Mouse (Mus musculus) mouse embryonic stem cell (cell line): ENCODE results near the gene E130116L18Rik.
"Not testable (repeated sequence)": the region's sequence is repeated elsewhere in the genome, so short reads cannot be mapped to it uniquely, and the experiment has no call there.

ENCODE experiments used
- in situ Hi-C, 2 experiments: fragments of 300-500 bp; cut with MboI; formaldehyde crosslinking; loops; 1 replicate in 1 of 2; 3 replicates in 1 of 2; pipeline ENCODE4 v1.14.3; 2019 to 2020; ENCODE audit warnings: low sequenced_read_pairs in 2 of 2, low pct_unique_long_range_greater_than_20kb in 1 of 2, mixed read lengths in 1 of 2; ENCODE audit not compliant: unreplicated experiment in 1 of 2

E130116L18Rik gene

DNA sequence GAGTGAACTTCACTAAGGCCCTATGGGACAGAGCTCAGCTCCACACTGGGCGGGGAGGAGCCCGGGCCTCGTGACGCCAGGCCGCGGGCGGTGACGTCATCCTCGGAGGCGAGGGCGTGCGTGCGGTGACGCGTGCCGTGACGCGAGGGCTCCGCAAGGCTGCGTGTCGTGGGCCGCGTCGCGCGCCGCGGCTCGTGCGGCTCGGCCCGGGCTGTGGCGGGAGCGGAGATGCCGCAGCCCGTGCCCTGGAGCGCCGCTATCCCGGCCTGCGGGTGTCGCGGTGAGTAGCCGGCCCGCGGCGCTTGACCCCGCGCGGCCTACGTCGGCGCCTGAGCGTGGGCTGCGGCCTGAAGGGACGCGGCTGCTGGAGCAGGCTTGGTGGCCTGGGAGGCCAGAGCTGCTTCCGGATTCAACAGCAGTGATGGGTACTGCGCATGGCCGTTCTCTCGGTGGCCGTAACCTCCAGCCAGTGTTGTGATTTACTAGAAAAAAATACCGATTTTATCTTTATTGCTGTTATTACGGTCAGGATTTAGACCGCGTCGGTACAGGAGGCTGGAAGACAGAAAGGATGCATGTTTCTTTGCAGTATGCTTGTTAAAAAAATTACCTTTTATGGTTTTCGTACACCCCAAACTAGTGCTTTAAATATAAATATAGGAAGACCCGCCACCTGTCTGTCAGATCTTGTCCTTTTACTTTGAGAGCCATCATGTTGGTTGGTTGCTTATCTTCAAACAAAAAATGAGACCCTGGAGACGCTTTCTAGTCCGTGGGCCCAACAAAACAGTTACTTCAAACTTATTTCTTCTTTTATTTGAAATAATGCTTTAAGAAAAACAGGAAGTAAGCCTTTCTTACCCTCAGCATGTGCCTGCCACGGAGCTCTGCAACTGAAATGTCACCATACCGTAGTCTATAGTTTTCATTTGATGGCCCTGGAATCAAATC is at the start of gene E130116L18Rik:
TSS of gene E130116L18Rik (minus strand) at position 402 of the 951 bp plus-strand sequence.
- in situ Hi-C loops: no loop called here

DNA sequence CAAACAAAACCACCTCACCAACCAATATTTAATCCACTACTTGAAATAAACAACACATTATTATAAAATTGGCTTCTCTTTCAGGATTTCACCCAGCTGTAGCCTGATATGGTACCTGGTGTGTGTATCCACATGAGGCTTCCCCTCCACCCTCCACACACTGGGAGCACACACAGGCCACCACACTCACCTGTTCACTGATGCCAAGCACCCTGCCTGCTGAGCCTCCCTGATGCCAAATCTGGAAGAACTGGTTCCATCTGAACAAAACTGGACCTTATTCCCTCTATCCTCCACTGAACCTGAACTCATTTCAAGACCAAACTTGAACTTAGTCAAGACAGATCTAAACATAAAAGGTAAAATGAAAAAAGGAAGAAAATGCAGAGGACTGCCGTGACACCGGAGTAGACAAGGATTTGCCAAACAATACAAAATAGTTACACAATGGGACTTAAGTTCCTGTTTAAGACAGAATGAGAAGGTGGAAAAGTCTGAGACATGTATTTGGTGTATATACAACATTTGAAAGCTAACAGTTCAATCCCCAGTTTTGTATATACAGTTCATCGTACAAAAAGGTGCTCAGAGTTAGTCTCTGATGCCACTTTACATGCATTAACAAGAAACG is 45.4 kb upstream of the E130116L18Rik start:
- in situ Hi-C loops: no loop called here

DNA sequence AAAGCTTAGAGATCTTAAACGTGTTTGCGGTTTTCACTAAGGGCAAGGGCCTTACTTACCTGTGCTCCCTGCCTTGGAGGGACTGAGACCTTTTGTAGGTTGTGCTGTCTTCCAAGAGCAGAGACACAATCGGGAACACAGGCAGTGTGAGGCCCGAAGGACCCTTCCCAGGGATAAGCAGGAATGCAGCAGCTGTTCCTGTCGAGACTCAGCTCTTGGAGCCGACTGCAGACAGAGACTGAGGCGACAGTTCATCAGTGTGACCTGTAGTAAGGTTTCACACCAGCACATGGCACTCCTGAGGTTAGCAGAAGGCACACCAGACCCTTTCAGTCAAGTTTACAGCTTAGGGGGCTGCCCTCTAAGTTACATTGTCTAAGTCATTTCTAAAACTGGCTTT is 39.3 kb upstream of the E130116L18Rik start:
- in situ Hi-C loops: no loop called here

DNA sequence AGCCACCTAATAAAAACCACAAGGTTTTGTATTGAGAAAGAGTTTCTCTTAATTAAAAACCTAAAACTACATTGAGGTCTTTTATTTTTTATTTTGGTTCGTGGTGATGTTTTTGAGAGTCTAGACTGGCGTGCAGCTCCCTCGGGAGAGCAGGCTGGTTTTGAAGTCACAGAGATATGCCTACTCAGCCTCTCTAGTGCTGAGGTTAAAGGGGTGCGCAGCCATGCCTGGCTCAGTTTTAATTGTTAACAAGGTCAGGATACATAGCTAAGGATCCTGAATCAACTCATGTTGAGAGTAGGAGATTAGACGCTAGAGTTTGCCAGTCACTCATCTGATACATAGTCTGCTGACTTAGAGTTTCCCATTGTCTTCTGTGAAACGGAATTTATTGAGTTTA is 38.5 kb upstream of the E130116L18Rik start:
- in situ Hi-C loops: no loop called here

DNA sequence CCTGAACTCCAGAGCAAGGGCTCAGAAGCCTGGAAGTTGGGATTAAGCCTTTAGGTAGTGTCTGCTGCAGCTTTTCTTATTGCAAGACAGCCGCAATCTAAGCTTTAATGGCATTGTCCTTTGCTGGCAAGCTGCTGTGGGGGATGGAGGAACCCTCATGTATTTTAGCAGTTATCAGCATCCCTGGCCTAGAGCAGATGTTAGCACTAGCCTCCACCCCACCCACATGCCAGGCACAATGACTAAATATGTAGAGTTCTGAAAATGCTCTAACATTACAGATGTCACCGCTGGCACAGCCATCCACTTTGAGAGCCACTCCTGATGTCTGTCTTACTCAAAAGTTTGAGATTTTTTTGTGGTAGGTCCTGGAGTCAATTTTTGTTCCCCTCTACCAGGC is 33.7 kb upstream of the E130116L18Rik start:
- in situ Hi-C loops: no loop called here

DNA sequence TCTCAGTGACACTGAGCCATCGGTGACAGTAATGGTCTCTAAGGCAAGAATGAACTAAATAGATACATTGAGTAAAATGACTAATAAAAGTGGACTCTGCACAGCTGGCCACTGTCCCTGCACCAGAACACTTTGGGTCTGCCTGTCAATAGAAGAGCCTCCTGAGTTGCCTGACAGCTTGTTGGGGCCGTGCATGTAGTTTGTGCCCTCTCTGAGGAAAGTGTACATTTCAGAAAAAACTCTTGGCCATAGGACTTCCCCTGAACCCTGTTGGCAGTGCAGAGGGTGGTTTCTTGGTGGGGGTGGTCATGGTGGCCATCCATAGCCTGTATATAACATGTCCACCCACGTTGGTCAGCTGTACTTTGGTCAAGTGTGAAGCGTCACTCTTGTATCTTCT is 31.5 kb upstream of the E130116L18Rik start:
- in situ Hi-C loops: no loop called here

DNA sequence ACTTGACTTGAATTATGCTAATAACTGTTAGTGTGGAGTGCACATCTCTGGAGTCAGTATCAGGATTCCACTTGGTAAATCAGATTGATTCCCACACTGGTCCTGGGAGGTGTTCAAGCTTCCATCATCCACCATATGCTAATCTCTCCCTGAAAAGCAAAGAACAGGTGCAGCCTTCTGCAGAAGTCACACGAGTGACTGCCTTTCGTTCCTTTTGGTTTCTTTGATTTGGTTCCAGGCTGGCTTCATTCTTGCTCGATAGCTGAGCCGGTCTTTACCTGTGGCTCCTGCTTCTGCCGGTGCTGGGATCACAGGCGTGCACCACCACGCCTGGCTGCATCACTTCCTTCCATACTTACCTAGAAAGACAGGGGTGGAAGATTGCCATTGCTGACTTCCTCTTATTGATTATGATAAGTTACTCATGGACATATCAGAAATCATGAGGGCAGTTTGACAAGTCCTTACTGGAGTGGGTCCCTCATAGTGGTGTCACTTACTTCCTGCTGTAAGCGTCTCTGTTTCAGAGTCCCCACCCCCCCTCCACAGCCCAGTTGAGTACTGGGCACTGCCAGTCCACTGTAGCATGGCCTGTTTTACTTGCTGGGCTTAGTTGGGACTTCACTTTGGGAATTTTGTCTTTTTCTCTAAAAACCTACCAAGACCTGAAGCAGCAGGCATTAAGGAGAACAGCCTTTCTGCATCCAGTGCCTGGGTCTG is 30.0 kb upstream of the E130116L18Rik start:
- in situ Hi-C loops: no loop called here

DNA sequence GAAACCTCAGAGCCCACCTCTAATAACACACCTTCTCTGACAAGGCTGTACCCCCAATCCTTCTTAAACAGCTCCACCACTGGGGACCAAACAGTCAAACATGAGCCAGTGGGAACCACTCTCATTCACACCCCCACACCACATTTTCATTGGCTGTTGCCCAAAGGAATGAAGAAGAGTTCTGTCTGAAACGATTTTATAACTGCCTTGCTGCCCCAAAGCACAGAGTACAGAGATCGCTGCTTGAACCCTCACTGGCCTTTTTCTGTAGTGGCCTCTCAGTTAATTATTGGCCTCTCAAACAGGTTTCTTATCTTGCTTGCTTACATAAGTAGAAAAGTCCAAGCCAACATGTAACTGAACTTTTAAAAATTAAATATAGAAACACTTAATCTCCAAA is 29.5 kb upstream of the E130116L18Rik start:
- in situ Hi-C loops: no loop called here

DNA sequence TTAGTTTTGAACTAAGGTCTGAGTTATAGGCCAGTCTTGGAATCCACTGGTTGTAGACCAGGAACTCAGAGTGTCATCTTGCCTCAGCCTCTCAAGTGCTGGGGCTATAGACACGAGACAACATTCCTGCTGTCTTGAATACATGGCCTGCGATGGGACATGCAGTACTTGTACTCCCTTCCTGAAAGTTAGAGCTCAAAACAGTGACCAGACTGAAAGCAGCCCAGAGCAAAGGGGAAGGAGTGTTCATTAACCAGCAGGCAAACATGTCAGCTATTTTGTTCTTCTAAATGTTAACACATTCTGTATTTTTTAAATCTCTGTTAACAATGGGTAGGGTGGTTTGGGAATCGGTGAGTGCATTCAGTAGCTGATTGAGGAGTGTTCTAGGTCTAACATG is 24.1 kb upstream of the E130116L18Rik start:
- in situ Hi-C loops: no loop called here

DNA sequence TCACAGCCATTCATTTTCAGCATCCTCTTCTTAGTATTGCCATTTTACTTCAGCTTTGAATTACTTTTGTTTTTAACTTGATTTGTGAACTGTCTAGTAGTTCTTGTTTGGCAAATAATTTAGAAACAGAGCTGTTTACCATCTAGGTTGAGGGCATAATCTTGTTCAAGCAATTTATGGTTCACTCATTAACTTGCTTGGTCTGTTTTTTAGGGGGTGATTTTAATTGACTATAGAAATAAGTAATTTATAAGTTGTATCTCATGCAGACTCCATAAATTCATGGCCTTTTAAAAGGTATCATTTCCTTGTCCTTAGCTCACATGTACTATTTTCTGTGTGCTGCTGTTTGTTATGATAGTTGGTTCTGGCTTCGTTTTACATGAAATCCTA is 23.5 kb upstream of the E130116L18Rik start:
- in situ Hi-C loops: no loop called here

DNA sequence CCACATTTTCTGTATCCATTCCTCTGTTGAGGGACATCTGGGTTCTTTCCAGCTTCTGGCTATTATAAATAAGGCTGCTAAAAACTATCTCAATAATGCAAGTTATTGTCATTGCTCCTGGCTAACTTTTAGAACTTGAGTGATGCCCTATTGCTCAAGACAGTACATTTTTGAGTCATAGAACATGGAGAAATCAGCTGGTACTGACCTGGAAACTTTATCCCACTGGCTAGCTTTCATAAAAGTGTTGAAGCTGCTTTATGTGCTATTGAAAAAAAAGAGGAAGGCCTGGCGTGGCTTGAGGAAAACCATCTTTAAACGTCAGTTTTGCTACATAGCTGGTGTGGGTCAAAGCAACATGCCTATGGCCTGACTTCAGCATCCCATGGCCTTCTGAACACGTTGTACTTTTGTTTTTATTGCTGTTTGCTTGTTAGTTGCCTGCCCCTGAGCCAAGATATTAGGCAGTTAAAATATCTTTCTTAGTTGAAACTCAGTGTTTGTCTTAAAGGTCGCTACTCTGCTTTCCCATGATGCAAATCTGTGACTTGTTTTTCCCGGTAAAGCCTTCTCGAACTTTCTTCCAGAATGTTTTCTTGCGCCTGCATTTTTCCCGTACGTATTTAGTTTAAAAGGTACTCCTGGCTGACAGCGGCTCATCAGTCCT is 23.0 kb upstream of the E130116L18Rik start:
- in situ Hi-C loops: no loop called here

DNA sequence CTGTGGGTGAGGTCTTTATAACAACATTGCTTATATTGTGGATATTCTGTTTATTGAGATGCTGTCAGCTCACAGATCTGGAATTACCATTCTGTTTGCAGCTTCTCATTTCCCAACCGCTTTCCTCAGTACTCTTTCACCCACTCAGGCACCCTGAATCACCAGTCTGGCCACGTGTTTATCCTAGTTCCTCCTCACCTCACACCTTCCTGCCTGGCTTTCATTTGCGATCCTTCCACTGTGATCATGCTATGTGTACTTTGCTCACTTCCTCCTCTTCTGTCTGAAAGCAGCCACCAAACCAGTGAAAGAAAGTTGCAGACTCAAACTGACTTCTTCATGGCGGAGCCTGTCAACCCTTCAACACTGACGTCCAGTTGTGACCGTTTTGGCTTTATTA is 20.1 kb upstream of the E130116L18Rik start:
- in situ Hi-C loops: no loop called here

DNA sequence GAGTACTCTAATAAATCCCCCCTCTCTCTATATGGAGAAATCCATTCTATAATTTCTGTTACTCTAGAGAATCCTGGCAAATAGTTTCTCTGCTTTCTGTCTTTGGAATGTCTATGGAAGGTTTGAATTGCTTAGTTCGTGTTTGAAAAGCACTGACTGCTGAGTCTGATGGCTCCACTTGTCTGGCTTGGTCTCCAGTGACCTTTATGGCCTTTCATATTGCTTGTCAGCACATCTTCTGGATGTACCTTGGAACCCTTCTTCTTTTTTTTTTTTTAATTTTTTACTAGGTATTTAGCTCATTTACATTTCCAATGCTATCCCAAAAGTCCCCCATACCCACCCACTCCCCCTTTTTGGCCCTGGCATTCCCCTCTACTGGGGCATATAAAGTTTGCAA is 1.4 kb upstream of the E130116L18Rik start:
- in situ Hi-C loops: not testable (repeated sequence)

DNA sequence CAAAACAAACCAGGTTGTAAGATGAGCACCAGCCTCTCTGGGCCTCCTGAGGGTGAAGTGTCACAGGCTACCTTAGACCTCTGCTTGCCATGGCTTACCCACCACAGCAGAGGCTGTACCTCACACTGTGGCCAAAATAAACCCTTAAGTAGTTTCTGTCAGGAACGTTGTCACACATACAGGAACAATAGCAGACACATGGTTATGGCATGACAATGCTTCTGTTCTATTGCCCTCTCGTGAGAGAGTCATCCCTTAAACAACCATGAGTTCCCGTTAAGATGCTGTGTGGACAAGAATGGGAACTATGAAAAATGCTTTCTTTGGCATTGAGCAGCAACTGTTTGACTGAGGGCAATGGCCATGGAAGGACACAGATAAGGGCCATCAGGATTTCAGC is 1.3 kb downstream of the E130116L18Rik start, which contains the start of gene Galnt11:
TSS of gene Galnt11 (plus strand) at position 301 of the 400 bp plus-strand sequence.
- in situ Hi-C loops: no loop called here

DNA sequence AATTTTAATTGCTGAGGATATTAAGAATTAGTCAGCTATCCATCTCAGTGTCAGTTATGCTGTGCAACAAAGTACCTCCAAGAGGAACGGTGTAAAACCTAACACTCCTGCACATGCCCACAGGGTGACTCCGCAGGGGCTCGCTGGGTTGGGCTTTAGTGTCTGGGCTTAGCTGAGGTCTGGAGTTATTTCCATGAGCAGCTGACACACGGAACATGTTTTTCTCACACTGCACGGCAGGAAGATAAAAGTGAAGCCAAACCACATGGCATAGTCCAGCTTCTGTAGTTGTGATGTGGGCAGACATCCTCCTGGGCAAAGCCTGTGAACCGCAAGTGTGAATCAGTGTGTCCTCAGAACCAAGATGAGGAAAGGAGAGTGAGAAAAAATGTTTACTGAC is 7.9 kb downstream of the E130116L18Rik start:
- in situ Hi-C loops: no loop called here

DNA sequence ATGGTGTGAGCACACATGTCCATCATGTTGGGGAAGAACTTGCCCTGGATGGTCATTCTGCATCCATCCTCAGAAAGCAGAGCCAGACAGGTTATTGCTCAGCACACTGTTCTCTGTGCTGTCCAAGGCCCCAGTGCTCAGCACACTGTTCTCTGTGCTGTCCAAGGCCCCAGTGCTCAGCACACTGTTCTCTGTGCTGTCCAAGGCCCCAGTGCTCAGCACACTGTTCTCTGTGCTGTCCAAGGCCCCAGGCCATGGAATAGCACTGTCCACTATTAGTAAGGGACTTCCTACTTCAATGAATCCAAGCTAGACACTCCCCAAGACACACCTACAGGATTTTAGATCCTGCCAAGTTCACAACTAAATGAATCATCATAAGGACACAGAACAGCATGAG is 9.7 kb downstream of the E130116L18Rik start:
- in situ Hi-C loops: not testable (repeated sequence)

DNA sequence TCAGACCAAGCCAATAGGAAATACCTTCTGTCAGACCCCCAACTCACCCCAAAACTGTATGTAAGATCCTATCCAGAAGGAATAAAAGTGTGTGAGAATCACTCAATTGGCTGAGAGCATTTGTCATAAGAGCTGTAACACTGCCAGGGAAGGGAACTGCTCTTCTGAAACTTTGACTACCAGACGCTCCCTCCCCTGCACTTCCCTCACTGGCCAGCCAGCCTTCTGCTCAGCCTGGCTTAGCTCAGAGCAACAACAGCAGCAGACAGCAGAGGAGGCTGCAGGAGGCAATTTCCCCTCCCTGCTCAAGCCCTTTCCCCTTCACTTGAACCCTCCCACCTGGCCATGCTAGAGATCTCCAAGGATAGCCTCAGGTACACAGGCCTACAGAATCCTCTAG is 11.1 kb downstream of the E130116L18Rik start:
- in situ Hi-C loops: no loop called here

DNA sequence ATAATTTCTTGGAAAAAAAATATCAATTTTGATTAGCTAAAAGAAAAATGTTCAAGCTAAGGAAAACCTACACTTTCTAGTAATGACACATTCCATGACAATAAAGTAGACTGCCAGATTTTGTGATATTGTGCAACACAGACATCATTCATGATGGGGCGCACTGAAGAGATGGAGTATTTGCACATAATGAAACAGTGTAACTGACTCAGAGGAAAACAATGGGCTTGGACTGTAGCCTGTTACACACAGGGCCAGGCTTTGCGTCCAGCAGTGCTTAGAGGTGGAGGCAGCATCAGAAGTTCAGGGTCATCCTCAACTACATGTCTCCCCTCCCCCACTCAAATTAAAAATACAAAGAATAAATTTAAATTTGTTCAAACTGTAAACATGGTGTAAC is 32.4 kb downstream of the E130116L18Rik start:
- in situ Hi-C loops: no loop called here

DNA sequence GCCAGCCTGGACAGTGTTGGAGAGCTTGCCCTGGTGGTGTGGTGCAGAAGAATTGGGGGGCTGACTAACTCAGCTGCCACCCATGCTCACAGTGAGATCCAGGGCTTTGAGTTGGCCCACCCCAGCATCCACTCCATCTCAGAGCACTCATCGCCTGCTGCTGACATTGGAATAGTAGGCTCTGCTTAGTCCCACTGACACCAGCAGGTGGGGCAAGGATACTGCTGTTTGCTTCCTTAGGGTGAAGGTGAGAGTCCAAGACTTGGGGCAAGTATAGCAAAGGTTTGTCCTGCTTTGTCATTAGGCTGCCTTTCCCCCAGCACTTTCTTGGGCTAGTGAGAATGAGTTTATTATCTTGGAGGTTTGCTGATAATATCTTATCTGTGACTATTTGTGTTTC is 34.2 kb downstream of the E130116L18Rik start:
- in situ Hi-C loops: no loop called here
